Mouse (Mus musculus) midbrain, postnatal 0 days (tissue): Measurements from ENCODE around the gene Onecut3. TPM values are rescaled to one million over a fixed set of nuclear protein-coding genes. Genes with fewer than 3 reads are reported as not detected.
A peak's percentile ranks its signal among the peaks of the same experiment; 100 is the strongest.

Experiments
- ATAC-seq: fragments of 200-750 bp; cut with Nextera tagmentation; 2 replicates; pipeline ENCODE4 v1.8.0; 2017; ENCODE audit warnings: moderate number of reproducible peaks, mild to moderate bottlenecking, moderate TSS enrichment, moderate library complexity; ENCODE audit not compliant: low FRiP score
- DNase-seq: peaks from one replicate; pipeline ENCODE4 v3.0.0-alpha.2; 2015; ENCODE audit warnings: low spot score
- H3K27ac ChIP-seq: fragments of 300-500 bp; sonication (generic); 2 replicates; pipeline ENCODE4 v1.5.1; 2014; ENCODE audit warnings: low read depth, mild to moderate bottlenecking, low read length, mixed read lengths
- H3K27me3 ChIP-seq: fragments of 300-500 bp; sonication (generic); 2 replicates; pipeline ENCODE4 v1.6.1; 2014; ENCODE audit warnings: low read length, control low read depth, mixed read lengths; ENCODE audit not compliant: insufficient read depth
- H3K36me3 ChIP-seq: fragments of 300-500 bp; sonication (generic); 2 replicates; pipeline ENCODE4 v1.6.1; 2014; ENCODE audit warnings: low read length, control low read depth, mixed read lengths; ENCODE audit not compliant: insufficient read depth
- H3K4me1 ChIP-seq: fragments of 300-500 bp; sonication (generic); 2 replicates; pipeline ENCODE4 v1.6.1; 2014; ENCODE audit warnings: mild to moderate bottlenecking, control low read depth, antibody characterized with exemption, low read length, mixed read lengths; ENCODE audit not compliant: insufficient read depth
- H3K4me2 ChIP-seq: fragments of 300-500 bp; sonication (generic); 2 replicates; pipeline ENCODE4 v1.6.1; 2014; ENCODE audit warnings: low read depth, mild to moderate bottlenecking, low read length, mixed read lengths; ENCODE audit not compliant: poor library complexity, severe bottlenecking
- H3K4me3 ChIP-seq: fragments of 300-500 bp; sonication (generic); 2 replicates; pipeline ENCODE4 v1.5.1; 2014; ENCODE audit warnings: low read depth, mild to moderate bottlenecking, low read length, moderate library complexity
- H3K9ac ChIP-seq: fragments of 300-500 bp; sonication (generic); replicated peaks from 2 replicates; pipeline ENCODE4 v1.6.1; 2014; ENCODE audit warnings: mild to moderate bottlenecking, low read length, moderate library complexity, mixed read lengths; ENCODE audit not compliant: poor library complexity, severe bottlenecking
- H3K9me3 ChIP-seq: fragments of 300-500 bp; sonication (generic); 2 replicates; pipeline ENCODE4 v1.6.1; 2016; ENCODE audit warnings: low read length, control low read depth
- CTCF ChIP-seq: IDR thresholded peaks from 2 replicates; pipeline ENCODE4 v1.5.1; 2016; ENCODE audit warnings: antibody characterized with exemption, mild to moderate bottlenecking
- WGBS: fragments of 180-500 bp; shearing (Covaris S2); extraction: QIAGEN DNeasy Blood & Tissue Kit; methylation state at CpG from one replicate; pipeline ENCODE4 v1.1.7; 2014; 5-methylcytosine and 5-hydroxymethylcytosine counted together
- polyA plus RNA-seq: library from polyadenylated mRNA; unstranded; fragments of >200 nt; fragmentation: Nextera tagmentation; extraction: Ambion mirVana; gene quantifications from 2 replicates; pipeline ENCODE4 v1.2.1, GENCODE M21; 2015
- total RNA-seq: library from RNA; depleted of rRNA; stranded (reverse); fragments of >200 nt; gene quantifications from 2 replicates; pipeline ENCODE4 v1.2.3, GENCODE M21; 2014; rRNA removed

The Onecut3 gene
- total RNA-seq (2.8 and 3.1 TPM in 2 replicates), polyA plus RNA-seq (0.69 and 0.89 TPM in 2 replicates)

DNA sequence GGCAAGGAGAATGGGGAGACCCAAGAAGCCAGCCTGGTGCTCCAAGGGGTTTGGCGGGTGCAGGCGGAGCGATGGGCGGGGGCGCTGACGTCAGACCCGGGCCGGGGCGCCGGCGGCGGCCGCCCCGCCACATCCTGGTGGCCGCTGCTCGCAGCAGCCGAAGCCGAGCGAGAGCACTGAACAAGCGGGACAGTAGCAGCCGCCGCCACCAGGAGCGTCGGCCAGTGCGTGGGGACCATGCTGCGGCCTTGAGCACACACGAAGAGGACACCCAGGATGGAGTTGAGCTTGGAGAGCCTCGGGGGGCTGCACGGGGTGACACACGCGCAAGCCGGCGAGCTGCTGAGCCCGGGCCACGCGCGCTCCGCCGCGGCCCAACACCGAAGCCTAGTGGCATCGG, at the start of gene Onecut3:
Onecut3 (plus strand) TSS at position 104 of the 400 bp plus-strand sequence.
- Histone ChIP-seq H3K4me3 (peak within 1 kb of the TSS; percentile 35), H3K4me1 (peaks cover 5% of the 10 kb centered on the region; the same call in 1 of the 2 replicates), H3K36me3 (no peaks in the 10 kb centered on the region), H3K9me3 (no peaks in the 10 kb centered on the region), H3K27me3 (peaks cover 93% of the 10 kb centered on the region), H3K9ac (0 out of 2 replicates have a peak within 1 kb of the TSS, but pooled peaks have one; percentile 24), H3K4me2 (peak within 1 kb of the TSS; percentile 54), H3K27ac (no peak within 1 kb of the TSS)
- DNase-seq, result no peak
- TF ChIP-seq CTCF, result 0 out of 2 replicates have a peak, but pooled peaks have one; percentile 6
- WGBS, result under 1% methylated on average over 37 of the region's 42 CpGs
- peak; percentile 38; the same call in 1 of the 2 replicates for ATAC-seq

DNA sequence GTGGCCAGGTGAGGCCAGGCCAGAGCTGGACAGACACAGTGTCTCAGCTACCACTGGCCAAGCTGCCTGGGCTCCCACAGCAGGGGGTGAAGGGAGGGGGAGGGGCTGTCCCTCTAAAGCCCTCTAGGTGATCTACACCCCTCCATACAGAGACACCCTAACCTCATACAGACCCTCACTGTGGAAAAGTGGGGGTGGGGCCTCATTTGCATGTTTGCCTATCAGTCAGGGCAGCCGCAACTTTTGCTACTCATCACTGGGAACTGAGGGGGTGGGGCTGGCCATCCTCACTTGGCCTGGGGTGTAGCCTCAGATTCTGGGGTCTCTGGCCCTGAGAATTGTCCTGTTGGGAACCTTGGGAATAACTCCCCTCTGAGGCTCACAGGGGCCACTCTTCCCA, 49.6 kb upstream of the Onecut3 start:
- DNase-seq (no peak), ATAC-seq (no peak)
- H3K27me3 ChIP-seq, result peaks cover 6% of the 10 kb centered on the region; the same call in 1 of the 2 replicates
- no peak overlapping the region for H3K4me2 ChIP-seq
- no peak for TF ChIP-seq CTCF
- H3K36me3 ChIP-seq, result no peaks in the 10 kb centered on the region
- H3K9ac ChIP-seq, result no peak overlapping the region
- H3K4me3 ChIP-seq, result no peak overlapping the region
- 43% methylated on average over 1 of the region's 1 CpGs for WGBS
- no peaks in the 10 kb centered on the region for H3K4me1 ChIP-seq
- H3K9me3 ChIP-seq, result no peaks in the 10 kb centered on the region
- H3K27ac ChIP-seq, result no peak overlapping the region

DNA sequence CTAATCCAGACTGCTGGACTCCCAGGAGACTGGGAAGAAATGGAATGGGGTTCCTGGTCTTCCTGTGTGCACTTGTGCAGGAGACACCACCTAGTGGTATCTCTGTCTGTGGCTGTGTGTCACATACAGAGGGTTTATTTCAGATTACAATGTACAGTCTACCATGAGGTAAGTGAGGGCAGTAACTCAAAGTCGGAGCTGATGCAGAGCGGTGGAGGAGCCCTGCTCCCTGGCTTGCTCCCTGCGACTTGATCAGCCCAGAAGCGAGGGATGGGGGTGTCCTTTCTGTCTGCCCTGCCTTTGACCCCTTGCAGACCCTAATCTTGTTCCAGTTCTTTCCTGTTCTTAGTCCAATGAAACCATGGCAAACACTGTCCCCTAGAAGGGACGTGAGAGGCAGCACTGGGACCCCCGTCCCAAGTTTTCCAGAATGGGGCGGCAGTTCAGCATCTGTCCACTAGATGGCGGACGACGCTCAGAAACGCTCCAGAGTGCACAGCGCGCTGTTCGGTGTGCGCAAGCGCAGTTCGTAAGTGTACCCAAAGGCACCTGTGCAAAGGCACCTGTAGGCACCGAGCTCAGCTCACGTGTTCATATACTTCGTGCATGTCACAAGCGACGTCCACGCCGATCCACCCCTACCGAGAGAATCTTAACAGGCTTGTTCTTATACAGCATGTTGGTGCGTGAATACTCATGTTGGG, 48.6 kb upstream of the Onecut3 start:
- Histone ChIP-seq H3K4me3 (0 out of 2 replicates have a peak overlapping the region, but pooled peaks have one; percentile 10), H3K27me3 (peaks cover 6% of the 10 kb centered on the region; the same call in 1 of the 2 replicates), H3K9me3 (no peaks in the 10 kb centered on the region), H3K27ac (no peak overlapping the region), H3K4me2 (peak overlapping the region; percentile 36), H3K36me3 (no peaks in the 10 kb centered on the region), H3K9ac (no peak overlapping the region), H3K4me1 (no peaks in the 10 kb centered on the region)
- DNase-seq, result peak; percentile 89
- peak; percentile 100 for TF ChIP-seq CTCF
- ATAC-seq, result peak; percentile 82
- WGBS, result 8% methylated on average over 26 of the region's 26 CpGs

DNA sequence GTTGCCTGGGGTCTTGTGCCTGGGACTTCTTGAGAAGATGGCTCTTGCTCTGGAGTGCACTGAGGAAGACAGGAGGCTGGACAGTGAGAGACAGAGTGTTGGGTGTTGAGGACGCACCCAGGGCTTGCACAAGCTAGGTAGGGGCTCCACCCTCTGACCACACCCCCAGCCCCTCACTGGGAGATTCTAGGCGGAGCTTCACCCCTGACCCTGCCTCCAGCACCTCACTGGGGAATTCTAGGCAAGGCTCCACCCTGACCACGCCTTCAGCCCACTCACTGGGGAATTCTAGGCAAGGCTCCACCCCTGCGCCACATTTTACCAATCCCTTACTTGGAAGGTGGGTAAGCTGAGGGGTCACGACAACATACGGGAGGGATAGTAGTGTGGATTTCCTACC, 44.0 kb upstream of the Onecut3 start:
- no peak overlapping the region for H3K9ac ChIP-seq
- H3K36me3 ChIP-seq, result no peaks in the 10 kb centered on the region
- peaks cover 6% of the 10 kb centered on the region; the same call in 1 of the 2 replicates for H3K27me3 ChIP-seq
- H3K4me3 ChIP-seq, result no peak overlapping the region
- WGBS, result 11% methylated on average over 6 of the region's 6 CpGs
- DNase-seq (no peak), ATAC-seq (no peak)
- no peaks in the 10 kb centered on the region for H3K9me3 ChIP-seq
- H3K4me1 ChIP-seq, result no peaks in the 10 kb centered on the region
- no peak overlapping the region for H3K27ac ChIP-seq
- no peak overlapping the region for H3K4me2 ChIP-seq
- TF ChIP-seq CTCF, result no peak

DNA sequence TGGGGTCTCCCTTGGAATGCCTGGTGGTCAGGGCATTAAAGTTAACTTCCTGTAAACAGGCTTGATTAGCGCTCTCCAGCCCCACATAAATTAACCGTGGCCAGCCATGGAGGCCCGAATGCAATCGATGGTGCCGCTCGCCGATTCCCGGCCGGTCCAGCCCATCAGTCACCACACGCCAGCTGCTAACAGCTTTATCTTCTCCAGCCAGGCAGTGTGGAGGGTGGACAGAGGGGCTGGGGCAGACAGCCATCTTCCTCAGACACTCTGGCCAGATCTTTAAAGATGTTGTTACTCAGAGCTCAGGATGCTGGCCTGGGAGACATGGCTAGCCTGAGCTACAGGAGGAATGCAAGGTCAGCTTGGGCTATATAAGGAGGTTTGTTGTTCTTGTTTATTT, 41.0 kb upstream of the Onecut3 start:
- TF ChIP-seq CTCF, result no peak
- no peak overlapping the region for H3K4me2 ChIP-seq
- no peaks in the 10 kb centered on the region for H3K4me1 ChIP-seq
- no peak overlapping the region for H3K4me3 ChIP-seq
- H3K36me3 ChIP-seq, result no peaks in the 10 kb centered on the region
- no peaks in the 10 kb centered on the region for H3K9me3 ChIP-seq
- H3K9ac ChIP-seq, result no peak overlapping the region
- ATAC-seq, result no peak
- H3K27ac ChIP-seq, result no peak overlapping the region
- DNase-seq, result no peak
- 79% methylated on average over 10 of the region's 10 CpGs for WGBS
- no peaks in the 10 kb centered on the region for H3K27me3 ChIP-seq

DNA sequence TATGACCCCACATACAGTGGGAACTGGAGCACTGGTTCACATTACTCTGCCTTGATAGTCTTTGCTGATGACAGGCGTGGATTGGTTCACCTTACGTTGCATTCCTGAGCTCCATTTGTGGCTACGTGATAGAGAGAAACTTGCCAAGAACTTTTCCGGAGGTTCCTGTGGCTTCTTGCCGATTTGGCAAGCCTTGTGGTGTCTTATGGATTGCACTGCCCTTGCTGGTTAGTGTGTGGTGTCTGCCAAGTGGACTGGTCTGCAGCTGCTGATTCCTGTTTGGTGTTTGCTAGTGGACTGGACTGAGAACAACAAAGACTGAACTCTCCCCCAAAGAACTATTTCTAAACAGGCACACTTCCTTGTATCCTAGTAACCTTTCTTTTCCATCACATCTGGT, 39.9 kb upstream of the Onecut3 start:
- 89% methylated on average over 5 of the region's 5 CpGs for WGBS
- no peak for DNase-seq
- Histone ChIP-seq H3K9ac (no peak overlapping the region), H3K4me1 (no peaks in the 10 kb centered on the region), H3K9me3 (no peaks in the 10 kb centered on the region), H3K27me3 (no peaks in the 10 kb centered on the region), H3K4me2 (no peak overlapping the region), H3K27ac (no peak overlapping the region), H3K36me3 (no peaks in the 10 kb centered on the region), H3K4me3 (no peak overlapping the region)
- ATAC-seq, result no peak
- TF ChIP-seq CTCF, result no peak
